Mouse (Mus musculus) liver, embryonic 15.5 days (tissue): ENCODE measurements around the gene Smoc1. TPM values are rescaled to one million over a fixed set of nuclear protein-coding genes. Genes with fewer than 3 reads are reported as not detected.
A peak's percentile ranks its signal among the peaks of the same experiment; 100 is the strongest.

ENCODE experiments used
- ATAC-seq: fragments of 200-750 bp; cut with Nextera tagmentation; 2 replicates; pipeline ENCODE4 v1.8.0; 2017; ENCODE audit warnings: moderate number of reproducible peaks, mild to moderate bottlenecking, moderate library complexity; ENCODE audit not compliant: insufficient read depth
- H3K27ac ChIP-seq: fragments of 300-500 bp; sonication (generic); replicated peaks from 2 replicates; pipeline ENCODE4 v1.5.1; 2015; ENCODE audit warnings: mild to moderate bottlenecking, inconsistent platforms
- H3K27me3 ChIP-seq: fragments of 300-500 bp; sonication (generic); 2 replicates; pipeline ENCODE4 v1.6.1; 2015; ENCODE audit warnings: mild to moderate bottlenecking, inconsistent platforms
- H3K36me3 ChIP-seq: fragments of 300-500 bp; sonication (generic); replicated peaks from 2 replicates; pipeline ENCODE4 v1.6.1; 2015; ENCODE audit warnings: moderate library complexity, mild to moderate bottlenecking, inconsistent platforms
- H3K4me1 ChIP-seq: fragments of 300-500 bp; sonication (generic); replicated peaks from 2 replicates; pipeline ENCODE4 v1.6.1; 2015; ENCODE audit warnings: inconsistent platforms
- H3K4me2 ChIP-seq: fragments of 300-500 bp; sonication (generic); 2 replicates; pipeline ENCODE4 v1.6.1; 2015; ENCODE audit warnings: moderate library complexity, mild to moderate bottlenecking, inconsistent platforms
- H3K4me3 ChIP-seq: fragments of 300-500 bp; sonication (generic); replicated peaks from 2 replicates; pipeline ENCODE4 v1.5.1; 2015; ENCODE audit warnings: mild to moderate bottlenecking, inconsistent platforms
- H3K9ac ChIP-seq: fragments of 300-500 bp; sonication (generic); 2 replicates; pipeline ENCODE4 v1.6.1; 2015; ENCODE audit warnings: moderate library complexity, mild to moderate bottlenecking, inconsistent platforms
- H3K9me3 ChIP-seq: fragments of 300-500 bp; sonication (generic); replicated peaks from 2 replicates; pipeline ENCODE4 v1.6.1; 2016; ENCODE audit warnings: inconsistent platforms
- WGBS: fragments of 180-500 bp; shearing (Covaris S2); methylation state at CpG from one replicate; pipeline ENCODE4 v1.1.7; 2015; ENCODE audit warnings: mixed read lengths; ENCODE audit not compliant: insufficient replicate concordance; 5-methylcytosine and 5-hydroxymethylcytosine counted together
- microRNA-seq: library from miRNA; unstranded; fragments of <30 nt; microRNA quantifications from one replicate; pipeline ENCODE4, GENCODE M21; 2016
- polyA plus RNA-seq: library from polyadenylated mRNA; unstranded; fragments of >200 nt; fragmentation: Nextera tagmentation; extraction: Ambion mirVana; gene quantifications from 2 replicates; pipeline ENCODE4 v1.2.1, GENCODE M21; 2015

Smoc1 gene
- polyA plus RNA-seq, 1 experiment from 2014 or later: 9.5 TPM

GRCm38 (mm10) chr12:81227767-81228460 lies 201.3 kb downstream of the Smoc1 start:
- H3K4me3 ChIP-seq: no peak overlapping the region
- no peaks in the 10 kb centered on the region for H3K9me3 ChIP-seq
- 64% methylated on average over 5 of the region's 5 CpGs for WGBS
- H3K36me3 ChIP-seq: no peaks in the 10 kb centered on the region
- H3K4me1 ChIP-seq: no peaks in the 10 kb centered on the region
- H3K27me3 ChIP-seq: no peaks in the 10 kb centered on the region
- no peak overlapping the region for H3K4me2 ChIP-seq
- no peak overlapping the region for H3K27ac ChIP-seq
- no peak for ATAC-seq
- H3K9ac ChIP-seq: no peak overlapping the region

DNA sequence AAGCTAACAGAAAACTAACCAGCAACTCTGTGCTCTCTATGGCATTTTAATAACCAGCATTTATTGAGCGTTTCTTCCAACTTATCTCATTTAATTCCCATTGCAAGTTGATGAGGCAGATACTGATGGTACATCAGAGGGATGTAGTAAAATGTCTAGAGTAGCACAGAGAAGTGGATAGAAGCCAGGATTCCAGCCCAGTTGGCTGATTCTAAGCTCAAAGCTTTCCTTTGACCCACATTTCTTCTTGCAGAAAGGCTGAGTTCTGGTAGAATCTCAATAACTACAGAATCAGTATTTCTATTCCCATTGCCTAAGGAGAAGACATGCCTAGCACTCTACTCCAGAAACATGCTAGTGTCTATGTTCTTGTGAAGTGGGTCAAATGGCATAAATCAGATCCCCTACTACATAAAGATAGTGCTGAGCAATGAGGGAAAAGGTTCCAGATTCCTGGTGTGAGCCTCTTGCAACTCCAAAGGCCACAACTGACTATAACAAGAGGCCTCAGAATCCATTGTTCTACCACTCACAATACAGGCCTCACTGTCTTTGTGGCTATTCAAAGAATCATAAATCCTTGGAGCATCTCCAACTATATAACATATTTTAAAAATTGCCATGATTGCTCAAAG lies 207.3 kb downstream of the Smoc1 start:
- Histone ChIP-seq H3K27me3 (no peaks in the 10 kb centered on the region), H3K4me3 (no peak overlapping the region), H3K9ac (no peak overlapping the region), H3K36me3 (no peaks in the 10 kb centered on the region), H3K9me3 (no peaks in the 10 kb centered on the region), H3K4me2 (no peak overlapping the region), H3K27ac (no peak overlapping the region), H3K4me1 (no peaks in the 10 kb centered on the region)
- 47% methylated on average over 1 of the region's 1 CpGs for WGBS
- no peak for ATAC-seq

DNA sequence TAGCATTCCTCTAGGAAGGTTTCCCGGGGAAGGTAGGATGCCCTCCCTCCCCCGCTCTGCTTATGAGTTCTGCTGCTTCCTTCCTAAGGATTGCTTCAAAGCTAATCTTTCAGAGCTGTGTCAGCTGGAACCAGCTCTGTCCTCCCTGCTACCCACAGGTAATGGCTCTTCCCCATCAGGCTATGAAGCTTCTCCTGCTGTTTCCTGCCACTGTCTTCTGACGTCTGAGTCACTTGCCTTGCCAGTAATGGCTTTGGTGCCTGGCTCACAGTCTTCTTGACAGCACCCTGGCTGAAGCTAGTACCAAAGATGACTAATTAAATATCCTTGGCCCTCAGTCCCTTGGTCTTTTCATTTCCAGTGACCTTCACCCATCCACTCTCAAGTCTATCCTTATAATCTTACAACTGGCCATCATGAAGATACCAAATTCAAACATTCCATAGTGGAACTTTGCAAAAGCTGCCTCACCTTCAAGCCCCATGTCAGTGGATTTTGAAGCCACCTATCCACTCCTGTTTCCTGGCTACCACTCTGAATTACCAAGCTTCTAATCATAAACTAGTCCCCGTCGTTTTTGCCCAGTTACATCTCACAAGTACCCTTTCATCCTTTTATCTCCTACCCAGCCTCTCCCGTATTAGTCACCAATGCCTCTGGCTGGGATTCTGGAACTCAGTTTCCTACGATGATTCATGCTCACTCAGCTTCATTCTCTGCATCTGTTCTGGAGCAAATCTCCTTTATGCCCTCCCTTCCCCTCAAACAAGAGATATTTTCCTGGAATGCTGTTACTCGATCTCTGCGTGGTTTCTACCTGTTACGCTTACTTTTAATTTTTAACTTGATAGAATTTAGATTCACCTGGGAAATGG lies 209.1 kb downstream of the Smoc1 start:
- 63% methylated on average over 10 of the region's 10 CpGs for WGBS
- no peak overlapping the region for H3K4me3 ChIP-seq

More for the DNA sequence above, 209.1 kb downstream of the Smoc1 start:
- no peak overlapping the region for H3K4me2 ChIP-seq
- H3K9ac ChIP-seq: no peak overlapping the region
- H3K4me1 ChIP-seq: no peaks in the 10 kb centered on the region
- no peaks in the 10 kb centered on the region for H3K27me3 ChIP-seq
- H3K9me3 ChIP-seq: no peaks in the 10 kb centered on the region
- no peak for ATAC-seq
- no peak overlapping the region for H3K27ac ChIP-seq
- no peaks in the 10 kb centered on the region for H3K36me3 ChIP-seq

Small RNA genes within 50 kb of the gene (microRNA-seq; reads per million reads assigned to microRNA genes)
- 3.0 reads per million, percentile 7 among the genes with 10 or more reads in this experiment for gene Mir3067

Other genes starting within 250 kb of the Smoc1 start
- 13.7 and 15.8 TPM in 2 replicates for gene Susd6, start 236.3 kb upstream of the Smoc1 start, polyA plus RNA-seq
- 283 and 287 TPM in 2 replicates for gene Srsf5, start 81.3 kb upstream of the Smoc1 start, polyA plus RNA-seq
- gene Slc10a1, start 58.1 kb upstream of the Smoc1 start, polyA plus RNA-seq: 12.9 and 21.9 TPM in 2 replicates